Mouse (Mus musculus) C2C12 (cell line): Measurements from ENCODE around the gene Capn1. TPM values are rescaled to one million over a fixed set of nuclear protein-coding genes. Genes with fewer than 3 reads are reported as not detected.

Experiments
- H3K27me3 ChIP-seq: one replicate; pipeline ENCODE4 v1.6.1; 2011; ENCODE audit not compliant: control insufficient read depth, insufficient read depth, insufficient read length
- H3K36me3 ChIP-seq: one replicate; pipeline ENCODE4 v1.6.1; 2011; ENCODE audit not compliant: control insufficient read depth, insufficient read depth
- H3K4me3 ChIP-seq: one replicate; pipeline ENCODE4 v1.5.1; 2011; ENCODE audit warnings: mild to moderate bottlenecking, control low read depth; ENCODE audit not compliant: poor library complexity, insufficient read depth, severe bottlenecking
- H3K79me2 ChIP-seq: one replicate; pipeline ENCODE4 v1.6.1; 2011; ENCODE audit not compliant: control insufficient read depth, insufficient read depth
- H3K79me3 ChIP-seq: one replicate; pipeline ENCODE4 v1.6.1; 2011; ENCODE audit warnings: low read depth, control low read depth
- H3ac ChIP-seq: one replicate; pipeline ENCODE3; 2011; ENCODE audit warnings: low read depth; ENCODE audit not compliant: control insufficient read depth, insufficient read length
- CEBPB ChIP-seq: IDR thresholded peaks from one replicate; pipeline ENCODE4 v1.6.1; 2011; ENCODE audit warnings: low read depth, mild to moderate bottlenecking, control low read depth, moderate library complexity
- CTCF ChIP-seq: IDR thresholded peaks from one replicate; pipeline ENCODE4 v1.5.1; 2011; ENCODE audit not compliant: control insufficient read depth, insufficient read depth, insufficient read length
- FOSL1 ChIP-seq: IDR thresholded peaks from one replicate; pipeline ENCODE4 v1.8.0; 2011; ENCODE audit warnings: mild to moderate bottlenecking, low read length; ENCODE audit not compliant: poor library complexity, insufficient read depth, severe bottlenecking
- MAX ChIP-seq: IDR thresholded peaks from one replicate; pipeline ENCODE4 v1.6.1; 2011; ENCODE audit warnings: mild to moderate bottlenecking, control low read depth
- MYOD1 ChIP-seq: IDR thresholded peaks from one replicate; pipeline ENCODE4 v1.6.1; 2011; ENCODE audit warnings: low read depth; ENCODE audit not compliant: control insufficient read depth, insufficient read length
- MYOG ChIP-seq: IDR thresholded peaks from one replicate; pipeline ENCODE4 v1.6.1; 2011; ENCODE audit not compliant: control insufficient read depth, insufficient read length; ENCODE audit errors: extremely low read depth
- USF1 ChIP-seq: IDR thresholded peaks from one replicate; pipeline ENCODE4 v1.6.1; 2011; ENCODE audit warnings: low read depth, mild to moderate bottlenecking, control low read depth, moderate library complexity
- long read RNA-seq, 2 experiments: library from polyadenylated mRNA; unstranded; transcript quantifications; one replicate each; pipeline ENCODE4 v2.0.0; 2019 to 2020
- polyA plus RNA-seq: library from polyadenylated mRNA; unstranded; fragments of >200 nt; fragmentation: generic; extraction: Trizol; gene quantifications from one replicate; pipeline ENCODE4 v1.2.1, GENCODE M21; 2012; ENCODE audit warnings: missing spikeins

The Capn1 gene
- polyA plus RNA-seq, result 36.9 TPM
- long read RNA-seq, experiment 1, partial matches to known transcripts, result 9 of 23 reads
- long read RNA-seq, experiment 1, other reads (novel, unspliced or antisense), result 14 of 23 reads
- long read RNA-seq, experiment 2, partial matches to known transcripts, result 7 of 346 reads
- long read RNA-seq, experiment 2, other reads (novel, unspliced or antisense), result 339 of 346 reads

- H3K27me3 ChIP-seq, result no peaks in the 10 kb centered on the region
- peaks cover 15% of the 10 kb centered on the region for H3K79me2 ChIP-seq
- TF ChIP-seq FOSL1, result no peak
- TF ChIP-seq MYOD1, result peak; percentile 61
- H3K4me3 ChIP-seq, result peak within 1 kb of the TSS; percentile 42
- peak within 1 kb of the TSS; percentile 71 for H3ac ChIP-seq
- H3K79me3 ChIP-seq, result no peaks in the 10 kb centered on the region
- H3K36me3 ChIP-seq, result no peaks in the 10 kb centered on the region
These were observed at the start of gene Capn1 for GRCm38 (mm10) chr19:6015511-6016315. Gene Capn1 (minus strand): TSS chr19:6015897.

GRCm38 (mm10) chr19:6063081-6063480 is 47.4 kb upstream of the Capn1 start:
- peaks cover 26% of the 10 kb centered on the region for H3K79me3 ChIP-seq
- H3ac ChIP-seq, result no peak overlapping the region
- H3K79me2 ChIP-seq, result peaks cover 36% of the 10 kb centered on the region
- peaks cover 10% of the 10 kb centered on the region for H3K36me3 ChIP-seq
- TF ChIP-seq CEBPB (no peak), USF1 (no peak), FOSL1 (no peak), MYOD1 (no peak), MYOG (no peak), CTCF (no peak), MAX (no peak)
- H3K27me3 ChIP-seq, result no peaks in the 10 kb centered on the region
- no peak overlapping the region for H3K4me3 ChIP-seq

GRCm38 (mm10) chr19:6062418-6062817 is 46.7 kb upstream of the Capn1 start:
- Histone ChIP-seq H3ac (peak overlapping the region; percentile 93), H3K79me2 (peaks cover 43% of the 10 kb centered on the region)
- TF ChIP-seq FOSL1, result no peak
- no peak for TF ChIP-seq MYOD1
- no peak for TF ChIP-seq CTCF
- TF ChIP-seq CEBPB, result no peak
- TF ChIP-seq MAX, result no peak

GRCm38 (mm10) chr19:6061641-6062302 is 46.1 kb upstream of the Capn1 start:
- Histone ChIP-seq H3K79me3 (peaks cover 37% of the 10 kb centered on the region), H3K4me3 (peak overlapping the region; percentile 95), H3K36me3 (peaks cover 10% of the 10 kb centered on the region), H3ac (peak overlapping the region; percentile 93), H3K27me3 (no peaks in the 10 kb centered on the region), H3K79me2 (peaks cover 49% of the 10 kb centered on the region)
- TF ChIP-seq MYOG, result no peak
- no peak for TF ChIP-seq FOSL1
- TF ChIP-seq CTCF, result no peak
- no peak for TF ChIP-seq MYOD1
- TF ChIP-seq USF1, result no peak
- TF ChIP-seq MAX, result no peak
- no peak for TF ChIP-seq CEBPB

More at GRCm38 (mm10) chr19:6062418-6062817, 46.7 kb upstream of the Capn1 start:
- H3K27me3 ChIP-seq, result no peaks in the 10 kb centered on the region
- peak overlapping the region; percentile 95 for H3K4me3 ChIP-seq
- peaks cover 30% of the 10 kb centered on the region for H3K79me3 ChIP-seq
- H3K36me3 ChIP-seq, result peaks cover 10% of the 10 kb centered on the region

GRCm38 (mm10) chr19:6061021-6061533 is 45.4 kb upstream of the Capn1 start, which contains the start of gene Znhit2:
Gene Znhit2 (plus strand): TSS chr19:6061192.
- no peak for TF ChIP-seq CTCF
- TF ChIP-seq MYOD1, result no peak
- no peak for TF ChIP-seq MAX
- TF ChIP-seq MYOG, result no peak
- no peak for TF ChIP-seq USF1
- TF ChIP-seq CEBPB, result no peak
- no peak for TF ChIP-seq FOSL1
- Histone ChIP-seq H3K4me3 (peak within 1 kb of the TSS; percentile 95), H3K36me3 (peaks cover 10% of the 10 kb centered on the region), H3ac (peak within 1 kb of the TSS; percentile 93), H3K79me2 (peaks cover 56% of the 10 kb centered on the region), H3K79me3 (peaks cover 43% of the 10 kb centered on the region), H3K27me3 (no peaks in the 10 kb centered on the region)

- Histone ChIP-seq H3K36me3 (peaks cover 23% of the 10 kb centered on the region), H3K79me2 (peaks cover 76% of the 10 kb centered on the region)
- TF ChIP-seq CEBPB (no peak), FOSL1 (no peak), CTCF (no peak), USF1 (no peak), MAX (no peak), MYOG (no peak), MYOD1 (no peak)
These were observed 43.3 kb upstream of the Capn1 start for GRCm38 (mm10) chr19:6058966-6059365.

More at GRCm38 (mm10) chr19:6058966-6059365, 43.3 kb upstream of the Capn1 start:
- H3ac ChIP-seq, result peak overlapping the region; percentile 62
- H3K79me3 ChIP-seq, result peaks cover 50% of the 10 kb centered on the region
- H3K27me3 ChIP-seq, result no peaks in the 10 kb centered on the region
- peak overlapping the region; percentile 98 for H3K4me3 ChIP-seq
